Mouse (Mus musculus): ENCODE measurements around the gene Tmem74b. TPM values are rescaled to one million over a fixed set of nuclear protein-coding genes. Genes with fewer than 3 reads are reported as not detected.

The Tmem74b gene
- total RNA-seq, 2 experiments from 2014 or later: not detected

DNA sequence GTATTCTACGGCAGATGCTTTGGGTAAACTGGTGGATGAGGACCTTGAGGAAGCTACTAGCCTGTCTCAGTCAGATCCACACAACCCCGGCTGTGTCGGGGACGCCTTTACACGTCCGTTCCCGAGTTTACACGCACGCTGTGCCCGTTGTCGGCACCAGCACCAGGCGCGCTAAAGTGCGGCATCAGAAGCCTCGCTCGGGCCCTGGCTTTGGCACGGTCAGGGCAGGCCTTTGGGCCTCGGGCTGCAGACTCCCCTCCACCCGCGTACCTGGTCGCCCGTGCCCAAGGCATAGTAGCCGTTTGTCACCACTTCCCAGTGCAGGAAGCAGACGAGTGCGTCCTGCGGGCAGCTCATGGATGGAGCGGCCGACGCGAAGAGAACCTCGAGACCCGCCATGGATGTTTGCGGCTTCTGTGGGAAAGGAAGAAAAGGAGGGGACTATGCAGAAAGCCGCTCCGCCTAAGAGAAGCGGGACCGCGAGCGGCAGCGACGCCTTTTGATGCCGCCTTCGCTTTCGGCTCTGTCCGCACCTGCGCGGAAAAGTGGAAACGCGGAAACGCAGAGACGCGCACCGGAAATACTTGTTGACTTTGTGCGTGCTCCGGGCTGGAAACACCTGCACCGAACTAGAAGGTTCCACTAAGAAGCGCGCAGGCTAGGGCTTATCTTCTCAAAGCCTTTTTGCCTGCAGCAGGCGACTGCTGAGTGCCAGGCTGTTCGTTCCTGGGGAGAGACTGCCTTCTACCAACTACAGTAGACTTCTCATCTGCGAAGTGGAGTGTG lies 39.1 kb downstream of the Tmem74b start:
- peak; percentile 90 for ATAC-seq (replicated peaks; ENCODE audit: poor library complexity, severe bottlenecking)

GRCm38 (mm10) chr2:151742084-151742483 lies 40.3 kb downstream of the Tmem74b start:
- ATAC-seq (replicated peaks; ENCODE audit: poor library complexity, severe bottlenecking): no peak

- ATAC-seq (replicated peaks; ENCODE audit: poor library complexity, severe bottlenecking): no peak
Observed at GRCm38 (mm10) chr2:151742850-151743679, 41.3 kb downstream of the Tmem74b start.

DNA sequence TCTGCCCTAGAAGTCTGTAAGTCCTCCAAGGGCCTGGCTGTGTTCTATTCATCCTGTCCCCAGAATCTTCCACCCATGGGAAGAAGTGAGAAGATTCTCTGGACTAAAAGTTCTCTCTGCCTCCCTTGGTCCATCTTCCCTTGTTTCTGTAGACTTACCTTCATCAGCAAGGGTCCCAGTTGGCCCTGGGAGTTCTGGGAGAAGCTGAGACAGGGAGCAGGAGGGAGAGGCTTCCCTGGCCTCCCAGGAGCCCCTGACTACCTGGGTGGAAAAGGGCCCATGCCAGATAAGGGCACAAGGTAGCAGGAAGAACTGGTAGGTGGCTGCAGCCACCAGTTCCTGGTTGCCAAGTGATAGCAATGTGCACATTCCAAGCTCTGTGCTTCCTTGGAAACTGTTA lies 42.0 kb downstream of the Tmem74b start, which contains the start of gene Psmf1:
TSS of gene Psmf1 (minus strand) at position 342 of the 400 bp plus-strand sequence.
- no peak for ATAC-seq (replicated peaks; ENCODE audit: poor library complexity, severe bottlenecking)

DNA sequence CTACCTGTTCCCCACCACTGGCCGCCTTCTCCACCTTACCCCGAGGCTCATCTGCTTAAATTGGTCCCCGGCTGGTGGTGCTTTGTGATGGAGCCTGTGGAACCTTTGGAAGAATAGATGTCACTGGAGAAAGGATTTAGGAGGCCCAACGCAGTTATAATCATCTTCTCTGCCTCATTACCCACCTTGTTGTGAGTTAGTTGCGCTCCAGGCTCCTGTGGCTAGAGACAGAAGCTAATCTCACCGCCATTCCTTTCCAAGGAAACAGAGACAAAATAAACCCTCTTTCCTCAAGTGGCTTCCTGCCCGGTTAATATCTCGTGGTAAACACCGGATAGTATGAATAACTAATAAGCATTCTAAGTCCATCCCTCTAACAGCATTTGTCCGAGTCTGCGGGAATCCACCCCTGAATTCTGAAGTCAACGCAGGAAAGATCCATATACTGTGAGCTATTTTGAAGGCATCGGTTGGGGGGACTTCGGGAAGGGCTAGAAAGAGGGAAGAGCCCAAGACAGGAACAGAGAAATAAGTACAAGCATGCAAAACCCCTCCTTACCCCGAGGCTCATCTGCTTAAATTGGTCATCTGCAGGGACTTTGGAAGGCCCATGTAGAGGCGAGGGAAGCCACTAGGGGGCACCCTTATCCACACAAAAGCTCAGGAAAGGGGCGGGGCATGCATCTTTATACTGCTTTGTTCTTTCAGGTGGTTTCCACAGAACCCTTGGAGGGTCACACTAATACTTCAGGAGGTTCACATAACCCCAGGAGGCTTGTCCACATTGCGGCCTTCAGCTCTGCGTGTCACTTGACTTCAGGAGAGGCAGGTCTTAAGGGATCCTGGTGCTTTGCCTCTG lies 46.3 kb downstream of the Tmem74b start:
- ATAC-seq (replicated peaks; ENCODE audit: poor library complexity, severe bottlenecking): peak; percentile 95

DNA sequence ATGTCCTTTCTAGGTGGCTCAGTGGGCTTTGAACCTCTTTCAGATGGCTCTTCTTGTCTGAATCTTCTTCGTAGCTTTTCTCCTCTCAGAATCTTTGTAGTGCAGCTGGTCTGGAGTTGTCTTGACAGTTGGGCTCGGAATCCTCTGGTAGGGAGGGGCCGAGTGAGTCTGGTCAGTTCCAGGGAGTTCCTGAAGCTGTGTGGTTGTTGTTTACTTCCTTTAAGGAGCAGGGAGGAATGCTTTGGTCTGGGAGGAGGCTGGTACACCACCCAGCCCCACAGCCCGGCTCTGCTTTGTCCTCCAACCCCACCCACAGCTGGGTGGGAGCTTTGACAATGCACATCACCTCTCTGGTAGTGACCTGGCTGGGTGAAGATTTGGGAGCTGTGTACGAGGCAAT lies 49.5 kb downstream of the Tmem74b start:
- ATAC-seq (replicated peaks; ENCODE audit: poor library complexity, severe bottlenecking): no peak

DNA sequence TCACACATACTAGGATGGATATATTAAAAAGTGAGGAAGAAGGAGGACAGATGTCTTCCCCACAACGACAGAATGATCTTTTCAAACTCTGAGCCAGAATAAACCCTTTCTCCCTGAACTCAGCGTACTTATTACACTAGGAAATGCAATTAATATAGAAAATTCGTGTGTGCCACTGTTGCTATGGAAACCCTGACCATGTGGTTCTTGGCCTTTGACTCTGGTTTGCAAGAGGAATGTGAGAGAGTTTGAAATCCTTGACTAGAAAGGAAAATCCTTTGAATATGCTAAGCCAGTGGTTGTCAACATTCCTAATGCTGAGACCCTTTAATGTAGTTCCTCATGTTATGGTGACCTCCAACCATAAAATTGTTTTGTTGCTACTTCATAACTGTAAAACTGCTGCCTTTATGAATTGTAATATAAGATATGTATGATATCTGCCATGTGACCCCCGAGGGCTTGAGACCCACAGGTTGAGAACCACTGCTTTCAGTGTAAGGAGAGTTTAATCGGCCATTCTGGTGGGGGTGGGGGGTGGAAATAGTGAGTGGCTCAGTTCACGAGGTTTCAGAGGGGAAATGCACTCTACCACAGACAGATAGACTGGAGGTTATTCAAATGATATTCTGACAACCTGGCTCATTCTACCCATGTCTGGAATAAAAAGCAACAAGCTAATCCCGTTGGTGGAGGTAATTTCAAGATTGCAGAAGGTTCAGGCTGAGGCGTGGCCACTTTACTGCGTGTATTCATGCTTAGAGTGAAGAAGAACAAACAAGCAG lies 54.7 kb downstream of the Tmem74b start:
- ATAC-seq (replicated peaks; ENCODE audit: poor library complexity, severe bottlenecking): no peak

DNA sequence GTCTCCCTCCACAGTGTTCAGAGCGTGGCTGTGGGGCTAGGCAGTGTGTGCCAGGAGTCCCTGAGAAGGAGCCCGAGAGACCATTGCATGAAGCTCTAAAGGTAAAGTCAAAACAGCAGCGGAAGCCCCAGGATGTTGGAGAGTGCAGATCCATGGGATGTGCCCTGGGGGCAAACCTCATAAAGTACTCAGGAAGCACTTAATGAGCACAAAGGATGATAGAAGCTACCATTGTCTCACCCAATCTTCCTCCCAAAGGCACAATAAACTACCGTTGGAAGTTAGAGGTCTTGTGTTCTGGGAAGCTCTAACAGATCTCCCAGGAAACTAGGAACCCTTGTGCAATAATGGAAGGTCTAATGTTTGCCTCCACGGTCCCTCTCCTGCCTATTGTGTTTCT lies 55.6 kb downstream of the Tmem74b start:
- no peak for ATAC-seq (replicated peaks; ENCODE audit: poor library complexity, severe bottlenecking)

DNA sequence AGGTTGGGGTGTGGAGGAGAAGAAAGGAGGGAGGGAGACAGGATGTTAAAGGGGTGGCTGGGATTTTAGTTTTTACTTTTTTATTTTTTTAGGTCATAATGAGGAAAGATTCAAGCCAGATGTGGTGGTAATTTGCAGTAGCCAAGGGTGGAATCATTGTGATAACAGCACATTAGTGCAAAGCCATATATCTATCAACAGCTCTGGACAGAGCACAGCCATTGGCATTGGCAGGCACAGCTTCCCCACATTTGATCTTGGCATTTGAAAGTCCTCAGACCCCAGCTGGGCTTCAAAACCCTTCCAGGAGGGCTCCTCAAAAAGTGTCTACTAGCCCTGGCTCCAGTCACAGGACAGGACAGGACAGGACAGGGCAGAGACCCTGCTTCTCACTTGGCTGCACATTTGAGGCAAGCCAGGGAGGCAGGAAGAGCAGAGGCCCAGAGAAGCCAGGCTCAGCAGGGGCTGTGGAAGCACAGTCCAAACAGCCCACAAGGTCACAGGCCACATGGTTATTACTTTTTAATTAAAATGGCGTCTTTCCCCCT lies 57.1 kb downstream of the Tmem74b start:
- ATAC-seq (replicated peaks; ENCODE audit: poor library complexity, severe bottlenecking): no peak

Other genes starting within 250 kb of the Tmem74b start
- gene 4921509C19Rik, start 225.9 kb upstream of the Tmem74b start, total RNA-seq (2014; fragmentation: Nextera tagmentation): not detected in 2 replicates
- gene 4921509C19Rik, start 225.9 kb upstream of the Tmem74b start, total RNA-seq (2017): not detected in 2 replicates
- gene Nsfl1c, start 207.8 kb upstream of the Tmem74b start, total RNA-seq (2014; fragmentation: Nextera tagmentation): 90.7 and 91.6 TPM in 2 replicates
- gene Nsfl1c, start 207.8 kb upstream of the Tmem74b start, total RNA-seq (2017): 123 and 136 TPM in 2 replicates
- gene Fkbp1a, start 159.5 kb upstream of the Tmem74b start, total RNA-seq (2014; fragmentation: Nextera tagmentation): 150 and 188 TPM in 2 replicates
- 33.4 and 56.6 TPM in 2 replicates for gene Fkbp1a, start 159.5 kb upstream of the Tmem74b start, total RNA-seq (2017)
- gene Sdcbp2, start 129.4 kb upstream of the Tmem74b start, total RNA-seq (2014; fragmentation: Nextera tagmentation): not detected in 2 replicates
- not detected in 2 replicates for gene Sdcbp2, start 129.4 kb upstream of the Tmem74b start, total RNA-seq (2017)
- gene Snph, start 69.4 kb upstream of the Tmem74b start, total RNA-seq (2014; fragmentation: Nextera tagmentation): not detected in 2 replicates
- not detected in 2 replicates for gene Snph, start 69.4 kb upstream of the Tmem74b start, total RNA-seq (2017)
- gene Rad21l, start 33.5 kb upstream of the Tmem74b start, total RNA-seq (2014; fragmentation: Nextera tagmentation): not detected in 2 replicates
- not detected in 2 replicates for gene Rad21l, start 33.5 kb upstream of the Tmem74b start, total RNA-seq (2017)
- 37.5 and 39.5 TPM in 2 replicates for gene Psmf1, start 42.2 kb downstream of the Tmem74b start, total RNA-seq (2014; fragmentation: Nextera tagmentation)
- gene Psmf1, start 42.2 kb downstream of the Tmem74b start, total RNA-seq (2017): 9.5 and 12.6 TPM in 2 replicates
- not detected in 2 replicates for gene Rspo4, start 140.9 kb downstream of the Tmem74b start, total RNA-seq (2014; fragmentation: Nextera tagmentation)
- gene Rspo4, start 140.9 kb downstream of the Tmem74b start, total RNA-seq (2017): not detected in 2 replicates
- gene Angpt4, start 209.2 kb downstream of the Tmem74b start, total RNA-seq (2014; fragmentation: Nextera tagmentation): not detected in 2 replicates
- not detected in 2 replicates for gene Angpt4, start 209.2 kb downstream of the Tmem74b start, total RNA-seq (2017)

Data from granulocyte monocyte progenitor cell, adult 5-6 weeks (primary cell).